Mouse (Mus musculus) stomach, embryonic 15.5 days (tissue): ENCODE results near the gene Gsto1. TPM values are rescaled to one million over a fixed set of nuclear protein-coding genes. Genes with fewer than 3 reads are reported as not detected.

ENCODE experiments used
- ATAC-seq: fragments of 200-750 bp; cut with Nextera tagmentation; 2 replicates; pipeline ENCODE4 v1.8.0; 2017; ENCODE audit warnings: low read depth, moderate number of reproducible peaks, moderate TSS enrichment; ENCODE audit not compliant: insufficient read depth, low FRiP score
- H3K27ac ChIP-seq: fragments of 300-500 bp; sonication (generic); 2 replicates; pipeline ENCODE4 v1.5.1; 2015; ENCODE audit warnings: mild to moderate bottlenecking, inconsistent platforms
- H3K27me3 ChIP-seq: fragments of 300-500 bp; sonication (generic); replicated peaks from 2 replicates; pipeline ENCODE4 v1.6.1; 2015; ENCODE audit warnings: inconsistent platforms
- H3K36me3 ChIP-seq: fragments of 300-500 bp; sonication (generic); 2 replicates; pipeline ENCODE4 v1.6.1; 2015; ENCODE audit warnings: inconsistent platforms
- H3K4me1 ChIP-seq: fragments of 300-500 bp; sonication (generic); 2 replicates; pipeline ENCODE4 v1.6.1; 2015; ENCODE audit warnings: inconsistent platforms
- H3K4me2 ChIP-seq: fragments of 300-500 bp; sonication (generic); 2 replicates; pipeline ENCODE4 v1.6.1; 2015; ENCODE audit warnings: mild to moderate bottlenecking, inconsistent platforms
- H3K4me3 ChIP-seq: fragments of 300-500 bp; sonication (generic); replicated peaks from 2 replicates; pipeline ENCODE4 v1.5.1; 2015; ENCODE audit warnings: inconsistent platforms
- H3K9ac ChIP-seq: fragments of 300-500 bp; sonication (generic); 2 replicates; pipeline ENCODE4 v1.6.1; 2015; ENCODE audit warnings: inconsistent platforms
- H3K9me3 ChIP-seq: fragments of 300-500 bp; sonication (generic); 2 replicates; pipeline ENCODE4 v1.6.1; 2016; ENCODE audit warnings: inconsistent platforms
- WGBS: fragments of 180-500 bp; shearing (Covaris S2); methylation state at CpG from one replicate; pipeline ENCODE4 v1.1.7; 2015; 5-methylcytosine and 5-hydroxymethylcytosine counted together
- polyA plus RNA-seq: library from polyadenylated mRNA; unstranded; fragments of >200 nt; fragmentation: Nextera tagmentation; extraction: Ambion mirVana; gene quantifications from 2 replicates; pipeline ENCODE4 v1.2.1, GENCODE M21; 2015

The Gsto1 gene
- polyA plus RNA-seq, 1 experiment from 2014 or later: 1,161 TPM

DNA sequence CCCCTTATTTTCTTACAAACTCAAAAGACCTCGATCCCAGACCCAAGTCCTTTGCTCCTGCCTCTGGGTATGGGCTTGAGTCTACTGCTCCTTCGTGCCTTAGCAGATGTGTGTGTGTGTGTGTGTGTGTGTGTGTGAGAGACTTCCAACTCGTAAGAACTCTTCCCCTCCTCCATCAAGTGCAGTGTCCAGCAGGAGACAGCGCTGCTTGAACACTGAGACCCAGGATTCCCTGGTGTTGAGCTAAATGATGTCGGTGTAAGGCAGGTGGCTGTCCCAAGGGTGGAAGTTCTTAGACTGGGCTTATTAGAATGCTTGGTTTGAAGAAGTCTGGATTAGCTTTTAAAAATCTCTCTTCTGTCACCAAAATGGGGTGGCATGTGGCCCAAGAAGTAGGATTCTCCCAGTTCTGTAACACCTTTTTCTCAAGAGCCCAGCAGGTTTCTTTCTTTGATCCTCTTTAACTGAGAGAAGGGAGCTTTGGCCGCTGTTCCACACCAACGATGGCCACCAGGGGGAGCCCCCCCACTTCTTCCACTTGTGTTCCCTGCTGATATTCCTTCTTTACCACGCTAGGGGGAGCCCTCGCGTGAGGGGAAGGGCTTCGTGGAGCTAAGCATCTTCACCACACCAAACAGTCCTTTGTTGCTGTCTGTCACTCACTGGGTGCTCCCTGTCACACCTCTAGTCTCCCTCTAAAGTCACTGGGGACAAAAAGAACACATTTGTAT lies 27.5 kb downstream of the Gsto1 start:
- Histone ChIP-seq H3K4me1 (peaks cover 3% of the 10 kb centered on the region; the same call in 1 of the 2 replicates), H3K27ac (no peak overlapping the region), H3K4me2 (no peak overlapping the region), H3K9ac (no peak overlapping the region), H3K27me3 (no peaks in the 10 kb centered on the region), H3K36me3 (no peaks in the 10 kb centered on the region), H3K9me3 (no peaks in the 10 kb centered on the region), H3K4me3 (no peak overlapping the region)
- 24% methylated on average over 11 of the region's 11 CpGs for WGBS
- ATAC-seq: peak; percentile 59; the same call in 1 of the 2 replicates

DNA sequence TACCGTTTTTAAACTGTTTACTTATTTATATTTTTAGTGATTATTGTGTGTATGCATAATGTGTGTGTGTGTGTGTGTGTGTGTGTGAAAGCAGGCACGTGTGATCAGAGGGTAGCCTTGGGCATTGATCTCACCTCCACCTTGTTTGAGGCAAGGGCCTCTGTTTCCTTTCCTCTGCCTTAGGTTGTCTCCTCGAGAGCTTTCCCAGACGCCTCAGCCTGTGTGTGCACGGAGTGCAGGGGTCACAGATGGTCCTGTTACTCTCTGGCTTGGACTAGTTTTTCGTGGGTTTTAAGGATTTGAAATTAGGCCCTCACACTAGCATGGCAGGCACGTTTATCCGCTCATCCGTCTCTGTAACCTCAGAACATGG lies 28.1 kb downstream of the Gsto1 start:
- H3K27ac ChIP-seq: no peak overlapping the region
- no peak overlapping the region for H3K4me3 ChIP-seq
- no peaks in the 10 kb centered on the region for H3K9me3 ChIP-seq
- no peak overlapping the region for H3K9ac ChIP-seq
- H3K4me2 ChIP-seq: no peak overlapping the region
- H3K27me3 ChIP-seq: no peaks in the 10 kb centered on the region
- ATAC-seq: peak; percentile 28; the same call in 1 of the 2 replicates
- 51% methylated on average over 9 of the region's 9 CpGs for WGBS
- H3K4me1 ChIP-seq: peaks cover 3% of the 10 kb centered on the region; the same call in 1 of the 2 replicates
- H3K36me3 ChIP-seq: no peaks in the 10 kb centered on the region

DNA sequence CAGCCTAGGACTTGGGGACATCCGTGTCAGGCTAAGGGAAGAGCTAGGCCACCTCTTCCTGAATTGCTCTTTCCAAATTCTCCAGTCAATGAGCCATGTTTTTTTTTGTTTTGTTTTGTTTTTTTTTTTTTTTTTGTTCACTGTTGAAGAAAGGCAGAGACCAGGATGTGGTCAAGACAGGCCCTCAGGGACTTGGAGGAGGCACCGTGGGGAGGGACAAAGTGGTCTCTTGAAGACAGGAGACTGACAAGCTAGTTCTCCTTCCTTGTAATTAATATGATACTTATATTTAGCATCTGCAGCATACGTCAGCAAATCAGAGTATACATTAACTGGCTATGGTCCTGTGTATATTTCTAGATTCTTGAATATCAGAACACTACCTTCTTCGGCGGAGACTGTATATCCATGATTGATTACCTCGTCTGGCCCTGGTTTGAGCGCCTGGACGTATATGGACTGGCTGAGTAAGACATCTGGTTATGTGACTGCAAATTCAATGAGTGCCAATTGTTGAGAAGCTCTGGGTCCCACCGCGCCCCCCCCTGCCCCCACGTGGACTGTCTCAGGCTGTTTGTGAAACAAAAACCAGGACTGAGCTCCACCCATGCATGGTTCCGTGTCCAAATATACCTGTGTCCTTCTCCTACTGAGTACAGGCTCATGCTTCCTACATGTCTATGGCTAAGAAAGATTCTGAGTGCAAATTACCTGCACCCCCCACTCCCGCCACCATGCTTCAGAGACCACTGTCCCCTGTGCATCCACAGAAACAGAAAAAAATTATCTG lies 29.7 kb downstream of the Gsto1 start:
- no peak overlapping the region for H3K4me3 ChIP-seq
- H3K9ac ChIP-seq: no peak overlapping the region
- H3K4me2 ChIP-seq: no peak overlapping the region
- peaks cover 3% of the 10 kb centered on the region; the same call in 1 of the 2 replicates for H3K4me1 ChIP-seq
- H3K9me3 ChIP-seq: no peaks in the 10 kb centered on the region
- 62% methylated on average over 13 of the region's 13 CpGs for WGBS
- H3K27me3 ChIP-seq: no peaks in the 10 kb centered on the region
- no peak for ATAC-seq
- no peaks in the 10 kb centered on the region for H3K36me3 ChIP-seq
- no peak overlapping the region for H3K27ac ChIP-seq

DNA sequence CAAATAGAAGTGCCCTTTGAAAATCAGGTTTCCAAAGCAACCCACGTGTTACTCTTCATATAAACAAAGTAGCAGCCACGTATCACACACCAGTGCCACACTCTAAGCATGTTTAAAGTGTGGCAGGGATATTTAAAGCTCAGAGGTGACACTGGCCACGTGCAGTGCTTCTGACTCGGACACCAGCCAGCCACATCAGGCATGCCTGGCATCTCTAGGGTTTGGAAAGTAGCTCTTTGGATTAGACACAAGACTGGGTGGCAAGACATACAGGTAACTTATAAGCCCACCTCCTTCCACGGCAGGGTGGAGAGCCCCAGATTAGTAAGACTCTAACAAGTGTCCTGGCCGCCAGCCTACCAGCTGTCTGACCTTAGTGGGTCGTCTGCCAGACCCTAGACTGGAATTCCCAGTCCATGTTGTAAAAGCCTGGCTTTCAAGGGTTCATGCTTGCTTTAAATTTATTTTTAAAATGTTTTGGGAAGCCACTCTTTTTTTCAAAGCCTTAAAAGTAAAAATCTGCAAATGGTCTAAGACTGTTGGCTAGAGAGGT lies 30.5 kb downstream of the Gsto1 start:
- Histone ChIP-seq H3K27me3 (no peaks in the 10 kb centered on the region), H3K4me3 (no peak overlapping the region), H3K4me1 (peaks cover 6% of the 10 kb centered on the region), H3K9ac (no peak overlapping the region), H3K4me2 (no peak overlapping the region), H3K9me3 (no peaks in the 10 kb centered on the region), H3K36me3 (no peaks in the 10 kb centered on the region), H3K27ac (no peak overlapping the region)
- WGBS: 54% methylated on average over 7 of the region's 7 CpGs
- no peak for ATAC-seq

DNA sequence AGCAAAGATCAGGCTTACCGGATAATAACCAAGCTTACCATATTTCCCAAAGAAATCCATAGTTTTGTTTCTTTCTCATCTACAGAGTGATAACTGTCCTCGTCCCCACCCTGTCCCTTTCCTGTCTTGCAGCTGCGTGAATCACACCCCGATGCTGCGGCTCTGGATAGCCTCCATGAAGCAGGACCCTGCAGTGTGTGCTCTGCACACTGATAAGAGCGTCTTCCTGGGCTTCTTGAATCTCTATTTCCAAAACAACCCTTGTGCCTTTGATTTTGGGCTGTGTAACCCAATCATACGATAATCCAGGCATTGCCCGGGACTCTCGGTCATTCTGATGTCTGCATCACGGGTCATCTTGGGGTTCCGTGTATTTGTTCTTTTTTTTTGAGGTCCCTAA lies 31.1 kb downstream of the Gsto1 start:
- peaks cover 9% of the 10 kb centered on the region for H3K4me1 ChIP-seq
- H3K4me2 ChIP-seq: no peak overlapping the region
- H3K27me3 ChIP-seq: no peaks in the 10 kb centered on the region
- 77% methylated on average over 11 of the region's 11 CpGs for WGBS
- H3K27ac ChIP-seq: no peak overlapping the region
- no peaks in the 10 kb centered on the region for H3K36me3 ChIP-seq
- H3K9me3 ChIP-seq: no peaks in the 10 kb centered on the region
- no peak overlapping the region for H3K4me3 ChIP-seq
- no peak overlapping the region for H3K9ac ChIP-seq
- no peak for ATAC-seq

DNA sequence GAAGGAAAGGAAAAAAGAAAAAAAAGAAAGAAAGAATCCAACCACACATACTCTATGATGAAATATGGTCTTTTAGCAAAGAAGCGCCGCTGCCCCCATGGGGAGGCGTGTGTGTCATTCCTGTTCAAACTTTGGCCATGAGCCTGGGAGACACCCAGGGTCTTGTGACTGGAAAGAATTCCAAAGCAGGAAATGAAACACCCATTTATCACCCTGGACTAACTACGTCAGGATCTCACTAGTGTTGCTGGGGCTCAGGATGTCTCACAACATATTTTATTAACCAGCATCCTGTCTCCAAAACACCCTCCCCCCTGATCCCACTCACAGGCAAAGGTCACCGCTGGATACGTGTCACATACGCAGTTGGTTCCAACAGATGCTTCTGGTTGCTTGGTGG lies 31.8 kb downstream of the Gsto1 start:
- Histone ChIP-seq H3K9me3 (no peaks in the 10 kb centered on the region), H3K4me2 (no peak overlapping the region), H3K4me3 (no peak overlapping the region), H3K4me1 (peaks cover 15% of the 10 kb centered on the region), H3K27ac (no peak overlapping the region), H3K27me3 (no peaks in the 10 kb centered on the region), H3K9ac (no peak overlapping the region), H3K36me3 (no peaks in the 10 kb centered on the region)
- no peak for ATAC-seq
- 44% methylated on average over 7 of the region's 7 CpGs for WGBS

DNA sequence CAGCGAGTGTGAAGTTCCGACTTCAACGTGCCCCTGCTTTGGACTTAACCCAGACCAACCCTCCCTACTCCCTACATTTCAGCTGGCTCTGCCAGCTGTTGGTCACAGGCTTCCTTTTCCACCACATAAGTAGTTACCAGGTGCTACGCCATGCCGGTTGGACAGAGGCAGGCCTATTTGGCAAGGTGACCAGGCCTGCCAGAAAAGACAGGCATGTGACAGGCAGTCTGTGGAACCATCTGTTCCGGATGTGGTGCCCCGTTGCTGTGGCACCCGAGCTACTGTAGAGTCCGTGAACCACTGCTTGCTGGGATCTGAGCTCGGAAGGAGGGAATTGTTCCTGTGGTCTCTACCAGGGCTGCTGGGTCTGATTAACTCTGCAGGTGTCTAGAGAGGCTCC lies 32.6 kb downstream of the Gsto1 start:
- Histone ChIP-seq H3K9me3 (no peaks in the 10 kb centered on the region), H3K4me3 (no peak overlapping the region), H3K9ac (no peak overlapping the region), H3K27me3 (no peaks in the 10 kb centered on the region), H3K36me3 (no peaks in the 10 kb centered on the region), H3K4me2 (no peak overlapping the region), H3K4me1 (peaks cover 22% of the 10 kb centered on the region), H3K27ac (no peak overlapping the region)
- WGBS: 88% methylated on average over 10 of the region's 10 CpGs
- ATAC-seq: no peak

DNA sequence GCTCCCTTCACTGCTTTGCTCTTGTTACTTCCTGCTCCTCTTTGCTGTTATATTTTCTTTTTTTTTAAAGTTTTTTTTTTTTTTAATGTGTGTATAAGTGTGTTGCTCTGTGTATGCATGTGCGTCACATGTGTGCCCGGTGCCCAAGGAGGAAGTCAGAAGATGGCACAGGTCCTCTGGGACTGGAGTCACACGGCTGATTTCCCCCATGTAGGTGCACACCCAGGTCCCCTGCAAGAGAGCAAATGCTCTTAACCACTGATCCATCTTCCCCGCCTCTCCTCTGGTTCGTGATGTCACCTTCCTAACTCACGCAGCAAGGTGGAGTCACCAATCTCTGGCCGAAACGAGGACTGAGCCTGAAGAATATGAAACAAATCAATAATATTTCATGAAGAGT lies 33.3 kb downstream of the Gsto1 start:
- Histone ChIP-seq H3K27me3 (no peaks in the 10 kb centered on the region), H3K9me3 (no peaks in the 10 kb centered on the region), H3K4me2 (no peak overlapping the region), H3K4me3 (no peak overlapping the region), H3K36me3 (no peaks in the 10 kb centered on the region), H3K4me1 (peaks cover 25% of the 10 kb centered on the region), H3K9ac (no peak overlapping the region), H3K27ac (no peak overlapping the region)
- 83% methylated on average over 8 of the region's 8 CpGs for WGBS
- no peak for ATAC-seq

DNA sequence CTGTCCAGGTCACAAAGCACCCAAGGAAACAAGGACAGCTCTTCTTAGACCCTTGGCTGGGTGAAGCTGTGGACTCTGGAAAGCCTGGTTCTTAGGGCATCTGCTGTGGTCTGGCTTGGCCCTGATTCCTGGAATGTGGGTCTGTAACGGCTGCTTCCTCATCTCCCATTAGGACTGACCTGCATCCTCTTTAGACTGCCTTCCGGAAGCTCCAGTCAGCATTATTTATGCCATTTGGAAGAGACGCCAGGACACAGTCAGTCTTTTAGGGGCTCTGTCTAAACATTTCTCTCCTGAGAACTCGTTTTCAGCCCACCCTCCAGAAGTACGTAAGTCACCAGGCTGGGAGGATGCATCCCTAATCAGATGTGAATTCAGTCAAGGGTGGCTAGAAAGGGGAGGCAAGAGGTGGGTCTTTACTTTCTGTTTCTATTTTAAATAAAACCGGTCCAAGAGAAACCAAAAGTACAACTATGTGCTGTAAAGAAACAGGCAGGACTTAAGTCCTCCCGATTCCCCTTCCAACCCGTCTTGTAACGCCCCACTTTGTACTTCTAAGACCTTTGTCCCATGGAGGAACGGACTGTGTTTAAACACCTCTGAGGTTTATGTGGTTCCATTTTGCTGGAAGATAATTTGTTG lies 35.8 kb downstream of the Gsto1 start:
- H3K4me2 ChIP-seq: peak overlapping the region; percentile 23
- H3K9me3 ChIP-seq: no peaks in the 10 kb centered on the region
- H3K27me3 ChIP-seq: no peaks in the 10 kb centered on the region
- H3K4me3 ChIP-seq: no peak overlapping the region
- H3K36me3 ChIP-seq: peaks cover 10% of the 10 kb centered on the region
- peaks cover 25% of the 10 kb centered on the region for H3K4me1 ChIP-seq
- no peak for ATAC-seq
- peak overlapping the region; percentile 53 for H3K27ac ChIP-seq
- WGBS: 35% methylated on average over 10 of the region's 10 CpGs
- H3K9ac ChIP-seq: no peak overlapping the region

DNA sequence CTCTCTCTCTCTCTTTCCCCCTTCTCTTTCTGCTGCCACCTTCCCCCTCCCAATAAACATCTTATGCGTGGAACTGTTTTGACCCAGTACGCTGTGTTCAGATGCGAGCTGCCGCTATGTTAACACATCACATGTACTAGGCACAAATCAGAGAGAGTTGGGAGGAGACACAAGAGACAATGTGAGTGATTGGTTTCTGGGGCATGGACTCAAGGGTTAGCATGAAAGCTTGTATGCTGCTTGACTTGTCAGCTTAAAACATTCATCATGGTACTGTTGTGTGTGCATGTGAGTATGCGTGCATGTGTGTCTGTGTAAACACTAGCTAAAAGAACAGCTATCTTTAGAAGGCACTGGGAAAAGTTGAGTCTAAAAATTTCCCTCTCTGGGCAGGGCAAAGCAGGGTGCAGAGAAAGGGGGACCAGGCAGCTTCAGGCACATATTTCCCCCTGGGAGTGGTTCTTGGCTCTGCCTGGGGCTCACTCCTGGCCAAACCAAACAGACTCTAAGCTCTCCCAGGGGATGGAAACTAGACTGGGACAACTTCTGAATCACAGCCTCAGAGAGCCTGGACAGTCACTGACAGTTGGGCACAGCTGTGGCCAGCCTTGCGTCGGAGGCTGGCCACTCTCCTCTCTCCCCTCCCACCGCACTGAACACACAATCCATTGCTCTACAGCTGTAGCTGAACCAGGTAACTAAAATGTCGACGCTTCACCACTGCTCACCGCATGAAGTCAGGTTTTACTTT lies 37.0 kb downstream of the Gsto1 start:
- H3K36me3 ChIP-seq: peaks cover 20% of the 10 kb centered on the region
- no peaks in the 10 kb centered on the region for H3K9me3 ChIP-seq
- 51% methylated on average over 11 of the region's 11 CpGs for WGBS
- peak overlapping the region; percentile 53 for H3K27ac ChIP-seq
- no peak overlapping the region for H3K9ac ChIP-seq
- H3K4me3 ChIP-seq: no peak overlapping the region
- no peaks in the 10 kb centered on the region for H3K27me3 ChIP-seq
- peaks cover 25% of the 10 kb centered on the region for H3K4me1 ChIP-seq
- peak overlapping the region; percentile 23; the same call in 1 of the 2 replicates for H3K4me2 ChIP-seq
- ATAC-seq: peak; percentile 45; the same call in 1 of the 2 replicates

DNA sequence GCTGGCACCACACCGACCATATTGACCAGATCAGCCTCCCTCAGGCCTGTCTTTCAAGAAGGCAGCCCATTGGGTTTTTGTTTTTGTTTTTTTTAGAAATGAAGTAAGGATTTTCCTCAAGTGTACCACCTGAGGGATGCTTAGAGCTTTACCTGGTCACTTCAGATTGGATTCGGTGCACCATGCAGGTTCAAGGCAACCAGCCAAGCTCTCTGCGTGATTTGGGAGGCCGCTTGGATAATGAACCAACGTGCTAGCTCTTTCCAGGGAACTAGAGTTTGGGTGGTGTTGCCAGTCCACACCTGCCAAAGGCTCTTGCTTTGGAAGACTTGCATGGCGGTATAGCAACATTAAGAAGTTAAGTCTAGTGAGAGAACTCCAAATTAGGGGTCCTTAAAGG lies 38.3 kb downstream of the Gsto1 start:
- Histone ChIP-seq H3K27ac (no peak overlapping the region), H3K4me2 (no peak overlapping the region), H3K9me3 (no peaks in the 10 kb centered on the region), H3K4me3 (no peak overlapping the region), H3K27me3 (no peaks in the 10 kb centered on the region), H3K9ac (no peak overlapping the region), H3K36me3 (peaks cover 31% of the 10 kb centered on the region), H3K4me1 (peaks cover 25% of the 10 kb centered on the region)
- ATAC-seq: no peak
- WGBS: 94% methylated on average over 6 of the region's 6 CpGs
